Mouse (Mus musculus): Measurements from ENCODE around the gene Krtap29-1.

Gene Krtap29-1

GRCm38 (mm10) chr11:99978953-99979352 is at the start of gene Krtap29-1:
TSS of gene Krtap29-1 (minus strand) at chr11:99979053.
- DNase-seq (ENCODE audit: low read depth), result no peak

GRCm38 (mm10) chr11:100021438-100021837 is 42.6 kb upstream of the Krtap29-1 start:
- no peak for DNase-seq (ENCODE audit: low read depth)

- no peak for DNase-seq (ENCODE audit: low read depth)
These were observed 40.6 kb upstream of the Krtap29-1 start for GRCm38 (mm10) chr11:100019466-100019865.

- DNase-seq (ENCODE audit: low read depth), result no peak
These were observed 37.3 kb upstream of the Krtap29-1 start, which contains the start of gene Krt33a for GRCm38 (mm10) chr11:100016112-100016511. TSS of gene Krt33a (minus strand) at chr11:100016212.

GRCm38 (mm10) chr11:100013691-100014171 is 34.9 kb upstream of the Krtap29-1 start:
- no peak for DNase-seq (ENCODE audit: low read depth)

GRCm38 (mm10) chr11:100010682-100011081 is 31.8 kb upstream of the Krtap29-1 start:
- DNase-seq (ENCODE audit: low read depth), result no peak

GRCm38 (mm10) chr11:100008336-100008735 is 29.5 kb upstream of the Krtap29-1 start:
- DNase-seq (ENCODE audit: low read depth), result no peak

- peak; percentile 31 for DNase-seq (ENCODE audit: low read depth)
These were observed 27.8 kb upstream of the Krtap29-1 start for GRCm38 (mm10) chr11:100006624-100007023.

- DNase-seq (ENCODE audit: low read depth), result no peak
These were observed 27.1 kb upstream of the Krtap29-1 start for GRCm38 (mm10) chr11:100005905-100006304.

GRCm38 (mm10) chr11:100004846-100005245 is 26.0 kb upstream of the Krtap29-1 start:
- DNase-seq (ENCODE audit: low read depth), result peak; percentile 48

GRCm38 (mm10) chr11:99999091-99999490 is 20.2 kb upstream of the Krtap29-1 start:
- DNase-seq (ENCODE audit: low read depth), result no peak

GRCm38 (mm10) chr11:99994384-99994661 is 15.5 kb upstream of the Krtap29-1 start:
- no peak for DNase-seq (ENCODE audit: low read depth)

- no peak for DNase-seq (ENCODE audit: low read depth)
These were observed 14.9 kb upstream of the Krtap29-1 start, which contains the start of gene Krtap17-1 for GRCm38 (mm10) chr11:99993620-99994383. TSS of gene Krtap17-1 (minus strand) at chr11:99993994.

GRCm38 (mm10) chr11:99990571-99990970 is 11.7 kb upstream of the Krtap29-1 start:
- DNase-seq (ENCODE audit: low read depth), result no peak

- DNase-seq (ENCODE audit: low read depth), result no peak
These were observed 11.1 kb upstream of the Krtap29-1 start for GRCm38 (mm10) chr11:99989881-99990405.

GRCm38 (mm10) chr11:99988530-99988929 is 9.7 kb upstream of the Krtap29-1 start:
- no peak for DNase-seq (ENCODE audit: low read depth)

GRCm38 (mm10) chr11:99986180-99986647 is 7.4 kb upstream of the Krtap29-1 start, which contains the start of gene Krtap16-1:
TSS of gene Krtap16-1 (minus strand) at chr11:99986597.
- DNase-seq (ENCODE audit: low read depth), result no peak

- DNase-seq (ENCODE audit: low read depth), result no peak
These were observed 6.6 kb upstream of the Krtap29-1 start for GRCm38 (mm10) chr11:99985291-99986092.

- no peak for DNase-seq (ENCODE audit: low read depth)
These were observed 4.6 kb upstream of the Krtap29-1 start for GRCm38 (mm10) chr11:99983442-99983841.

- DNase-seq (ENCODE audit: low read depth), result no peak
These were observed 3.9 kb upstream of the Krtap29-1 start for GRCm38 (mm10) chr11:99982731-99983130.

GRCm38 (mm10) chr11:99965961-99966360 is 12.9 kb downstream of the Krtap29-1 start:
- DNase-seq (ENCODE audit: low read depth), result no peak

- no peak for DNase-seq (ENCODE audit: low read depth)
These were observed 14.6 kb downstream of the Krtap29-1 start for GRCm38 (mm10) chr11:99964213-99964612.

GRCm38 (mm10) chr11:99948175-99948574 is 30.7 kb downstream of the Krtap29-1 start, which contains the start of gene Krtap9-5:
TSS of gene Krtap9-5 (plus strand) at chr11:99948475.
- DNase-seq (ENCODE audit: low read depth), result no peak

Measured in induced T-regulatory cell, adult 2 months (primary cell).